Mouse (Mus musculus) left cerebral cortex, adult 2 months (tissue): ENCODE measurements around the gene Kti12. TPM values are rescaled to one million over a fixed set of nuclear protein-coding genes. Genes with fewer than 3 reads are reported as not detected.

ENCODE experiments used
- DNase-seq, 2 experiments: peaks; one replicate each; pipeline ENCODE4 v3.0.0; 2021 to 2022; ENCODE audit warnings: low spot score in 2 of 2, mixed read lengths in 1 of 2; ENCODE audit errors: extremely low spot score in 1 of 2
- H3K27ac ChIP-seq: fragments of 200-600 bp; 2 replicates; pipeline ENCODE4 v1.8.1; 2022
- H3K4me3 ChIP-seq: fragments of 200-600 bp; 2 replicates; pipeline ENCODE4 v1.8.1; 2022
- CTCF ChIP-seq: fragments of 200-600 bp; IDR thresholded peaks from 2 replicates; pipeline ENCODE4 v1.8.1; 2022; ENCODE audit warnings: antibody characterized with exemption, mild to moderate bottlenecking, moderate library complexity
- intact Hi-C: fragments of 180-260 bp; cut with DNase I; formaldehyde crosslinking; loops from one replicate; pipeline ENCODE4 v1.15.1; 2025
- total RNA-seq, 2 experiments: library from RNA; stranded (reverse); gene quantifications; 2 replicates each; pipeline ENCODE4 v1.2.3; 2021

The Kti12 gene
- total RNA-seq, 2 experiments from 2014 or later, result 17.6 to 20.3 TPM

DNA sequence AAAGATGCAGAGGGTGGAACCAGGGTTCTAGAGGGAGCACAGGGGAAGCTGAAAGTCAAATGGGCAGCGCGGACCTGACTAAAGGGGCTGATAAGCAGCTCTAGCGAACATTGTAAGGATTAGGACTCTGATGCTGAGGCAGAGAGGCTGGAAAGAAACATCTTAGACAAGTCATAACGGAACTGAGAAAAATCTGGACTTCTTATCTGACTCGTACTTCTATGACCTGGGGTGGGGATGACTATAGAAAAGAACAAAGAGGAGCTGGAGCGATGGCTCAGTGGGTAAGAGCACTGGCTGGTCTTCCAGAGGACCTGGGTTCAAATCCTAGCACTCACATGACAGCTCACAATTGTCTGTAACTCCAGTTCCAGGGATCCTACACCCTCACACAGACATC is 30.3 kb downstream of the Kti12 start:
- no peak overlapping the region for H3K4me3 ChIP-seq
- TF ChIP-seq CTCF, result no peak
- intact Hi-C loops, result no loop called here
- DNase-seq, result no peak
- no peak overlapping the region for H3K27ac ChIP-seq

- no peak within 1 kb of the TSS for H3K27ac ChIP-seq
- TF ChIP-seq CTCF, result no peak
- H3K4me3 ChIP-seq, result peak within 1 kb of the TSS; percentile 55
- DNase-seq, result peak; percentile 62 to 65
- intact Hi-C loops, result no loop called here
These were observed 31.6 kb downstream of the Kti12 start, which contains the start of gene Rab3b for GRCm38 (mm10) chr4:108878963-108879822. Gene Rab3b (plus strand): TSS chr4:108879063.

- intact Hi-C loops, result no loop called here
- TF ChIP-seq CTCF, result no peak
- H3K4me3 ChIP-seq, result no peak overlapping the region
- no peak overlapping the region for H3K27ac ChIP-seq
- no peak for DNase-seq
These were observed 36.2 kb downstream of the Kti12 start for GRCm38 (mm10) chr4:108883815-108884214.

DNA sequence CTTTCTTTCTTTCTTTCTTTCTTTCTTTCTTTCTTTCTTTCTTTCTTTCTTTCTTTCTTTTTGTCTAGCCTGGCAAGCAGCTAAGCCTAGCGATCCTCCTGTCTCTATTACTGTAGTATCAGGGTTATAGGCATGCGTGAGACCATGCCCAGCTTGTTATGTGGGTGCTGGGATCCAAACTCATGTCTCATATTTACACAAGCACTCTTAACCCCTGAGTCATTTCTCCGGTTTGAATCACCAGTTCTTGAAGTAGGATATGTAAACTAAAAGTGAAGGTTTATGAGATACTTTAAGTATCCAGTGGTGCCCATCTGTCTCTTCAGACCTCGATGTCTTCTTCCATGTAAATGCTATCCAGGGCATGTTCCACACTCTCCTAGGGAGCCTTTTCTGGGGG is 39.9 kb downstream of the Kti12 start:
- TF ChIP-seq CTCF, result no peak
- no peak for DNase-seq
- Histone ChIP-seq H3K4me3 (no peak overlapping the region), H3K27ac (no peak overlapping the region)
- intact Hi-C loops, result no loop called here

GRCm38 (mm10) chr4:108890876-108891275 is 43.3 kb downstream of the Kti12 start:
- intact Hi-C loops, result no loop called here
- no peak overlapping the region for H3K27ac ChIP-seq
- no peak for DNase-seq
- TF ChIP-seq CTCF, result no peak
- H3K4me3 ChIP-seq, result no peak overlapping the region

Other genes with a start within 250 kb of the Kti12 start
- gene Cc2d1b, start 227.8 kb upstream of the Kti12 start, total RNA-seq, result 10 to 100 TPM; 35.5 to 40.3 TPM
- gene 3110021N24Rik, start 128.1 kb upstream of the Kti12 start, total RNA-seq, result 1 to 10 TPM in 1 of 2 experiments, under 1 TPM in 1; 0.93 to 1.6 TPM
- gene Zfyve9, start 67.0 kb upstream of the Kti12 start, total RNA-seq, result 10 to 100 TPM; 66.4 to 78.5 TPM
- 10 to 100 TPM; 88.9 to 97.3 TPM for gene Btf3l4, start 14.2 kb upstream of the Kti12 start, total RNA-seq
- 10 to 100 TPM; 35.4 to 40.2 TPM for gene Txndc12, start 13.2 kb upstream of the Kti12 start, total RNA-seq
- not detected for gene A730015C16Rik, start 834 bp downstream of the Kti12 start, total RNA-seq
- gene Rab3b, start 31.3 kb downstream of the Kti12 start, total RNA-seq, result 10 to 100 TPM; 79.7 to 81.2 TPM
- 100 to 1,000 TPM; 137 to 158 TPM for gene Nrd1, start 152.9 kb downstream of the Kti12 start, total RNA-seq